Mouse (Mus musculus) liver, adult 2 months (tissue): Measurements from ENCODE around the gene Eif6.

Source experiments
- CTCF ChIP-seq: fragments of 200-500 bp; IDR thresholded peaks from 2 replicates; pipeline ENCODE4 v1.5.1; 2011; ENCODE audit warnings: low read depth, low read length, control low read depth
- POLR2A ChIP-seq: fragments of 200-500 bp; IDR thresholded peaks from 2 replicates; pipeline ENCODE4 v1.6.1; 2011; ENCODE audit warnings: low read length, control low read depth; ENCODE audit not compliant: insufficient read depth; ENCODE audit errors: extremely low read depth

DNA sequence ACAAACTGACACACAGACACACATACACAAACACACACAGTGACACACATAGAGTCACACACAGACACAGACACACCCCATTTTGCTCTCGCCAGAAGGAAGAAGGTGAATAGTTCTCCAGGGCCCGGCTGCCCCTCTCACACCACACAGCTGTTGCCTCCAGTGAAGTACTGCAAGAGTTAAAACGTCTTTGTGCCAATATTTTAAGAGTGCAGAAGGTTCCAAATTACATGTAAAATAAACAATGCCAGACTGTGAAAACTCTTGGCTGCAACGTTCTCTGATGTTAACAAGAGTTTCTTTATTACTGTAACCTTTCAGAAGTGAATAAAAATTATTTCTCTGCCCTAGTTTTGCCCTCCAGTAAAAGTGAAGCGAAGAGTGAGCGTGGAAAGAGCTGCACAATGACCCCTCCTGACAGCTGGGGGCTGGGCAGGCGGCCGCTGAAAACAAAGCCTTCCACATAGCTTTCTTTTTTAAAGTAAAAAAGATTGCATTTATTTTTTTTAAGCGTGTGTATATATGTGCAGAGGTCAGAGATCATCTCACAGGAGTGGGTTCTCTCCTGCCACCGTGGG is 46.3 kb upstream of the Eif6 start:
- TF ChIP-seq POLR2A: no peak
- TF ChIP-seq CTCF: no peak
